Mouse (Mus musculus) layer of hippocampus, postnatal 14 days (tissue): Measurements from ENCODE around the gene Catsper2. TPM values are rescaled to one million over a fixed set of nuclear protein-coding genes. Genes with fewer than 3 reads are reported as not detected.

Experiments used
- DNase-seq, 2 experiments: peaks; one replicate each; pipeline ENCODE4 v3.0.0; 2021 to 2022; ENCODE audit warnings: low spot score in 2 of 2, mixed read lengths in 1 of 2
- long read RNA-seq, 2 experiments: library from polyadenylated mRNA; stranded (forward); transcript quantifications; one replicate each; pipeline ENCODE4 v2.0.0; 2021
- total RNA-seq, 2 experiments: library from RNA; stranded (reverse); gene quantifications; 2 replicates each; pipeline ENCODE4 v1.2.3; 2021

The Catsper2 gene
- 1 to 10 TPM; 4.1 to 4.6 TPM for total RNA-seq
- long read RNA-seq, experiment 1, partial matches to known transcripts: 0 of 4 reads
- long read RNA-seq, experiment 1, other reads (novel, unspliced or antisense): 4 of 4 reads
- long read RNA-seq, experiment 2, partial matches to known transcripts: 1 of 3 reads
- long read RNA-seq, experiment 2, other reads (novel, unspliced or antisense): 2 of 3 reads

- DNase-seq: peak; percentile 94 to 96
Measured at GRCm38 (mm10) chr2:121413387-121414042, at the start of gene Catsper2, which contains the start of gene Pdia3. TSS of gene Catsper2 (minus strand) at chr2:121413792. TSS of gene Pdia3 (plus strand) at chr2:121413775.

GRCm38 (mm10) chr2:121460071-121460470 lies 46.5 kb upstream of the Catsper2 start:
- DNase-seq: no peak

- DNase-seq: peak; percentile 83 to 84
Measured at GRCm38 (mm10) chr2:121456692-121457642, 43.4 kb upstream of the Catsper2 start, which contains the start of gene Serinc4. TSS of gene Serinc4 (minus strand) at chr2:121456781.

- DNase-seq: no peak
Measured at GRCm38 (mm10) chr2:121455534-121455933, 41.9 kb upstream of the Catsper2 start.

DNA sequence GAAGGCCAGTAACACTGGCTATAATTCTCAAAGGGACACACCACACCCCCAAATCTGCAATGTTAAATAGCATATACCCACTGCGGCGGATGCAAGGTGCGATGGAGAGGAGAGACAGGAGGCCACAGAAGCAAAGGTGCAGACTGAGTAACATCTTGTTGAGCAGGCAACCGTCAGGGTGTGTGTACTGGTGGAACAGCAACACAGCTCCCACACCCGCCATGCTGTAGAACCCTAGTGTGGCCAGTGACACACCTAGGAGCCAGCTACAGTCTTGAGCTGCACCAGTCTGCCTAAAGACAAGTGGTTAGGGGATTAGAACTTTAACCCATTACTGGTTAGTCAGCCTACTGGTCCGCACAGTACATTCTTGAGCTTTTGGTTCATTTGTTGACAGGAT lies 40.3 kb upstream of the Catsper2 start:
- DNase-seq: no peak

DNA sequence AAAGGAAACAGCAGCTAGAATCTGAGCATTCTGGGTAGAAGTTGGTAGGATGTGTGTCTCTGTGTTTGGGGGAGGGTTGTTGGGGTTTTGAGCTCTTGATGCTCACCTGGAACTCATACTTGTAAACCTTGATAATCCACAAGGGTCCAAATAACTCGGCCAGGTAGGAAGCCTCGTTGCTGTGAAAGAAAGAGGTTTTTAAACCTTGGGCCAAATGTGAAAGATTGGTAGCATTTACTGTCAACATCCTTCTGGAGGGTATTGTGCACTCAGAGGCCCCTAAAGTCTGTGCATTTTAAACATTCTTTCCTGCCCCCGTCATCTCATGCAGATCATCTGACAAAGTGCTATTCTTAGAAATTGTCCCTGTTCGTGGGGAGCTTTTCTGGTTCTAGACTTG lies 39.4 kb upstream of the Catsper2 start, which contains the start of gene Hypk:
Hypk (plus strand) TSS at position 301 of the 400 bp plus-strand sequence.
- no peak for DNase-seq

DNA sequence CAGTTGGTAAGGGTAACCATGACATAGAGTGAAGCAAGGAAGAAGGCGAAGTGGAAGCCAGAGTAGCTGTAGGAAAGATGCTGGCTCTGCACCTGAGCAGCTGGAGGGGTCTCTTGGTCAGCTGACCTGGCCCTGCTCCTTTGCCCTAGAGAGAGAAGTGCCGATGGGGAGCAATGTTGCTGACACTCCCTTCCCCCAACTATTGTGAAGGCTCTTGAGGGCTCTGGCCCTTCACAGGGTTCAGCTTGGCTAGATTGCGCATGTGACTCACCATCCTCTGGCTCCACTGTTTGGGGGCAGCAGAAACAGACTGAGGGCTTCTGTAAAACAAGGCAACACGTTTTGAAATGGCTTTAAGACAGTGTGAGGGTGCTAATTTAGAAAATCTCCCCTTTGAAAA lies 38.8 kb upstream of the Catsper2 start:
- DNase-seq: no peak

DNA sequence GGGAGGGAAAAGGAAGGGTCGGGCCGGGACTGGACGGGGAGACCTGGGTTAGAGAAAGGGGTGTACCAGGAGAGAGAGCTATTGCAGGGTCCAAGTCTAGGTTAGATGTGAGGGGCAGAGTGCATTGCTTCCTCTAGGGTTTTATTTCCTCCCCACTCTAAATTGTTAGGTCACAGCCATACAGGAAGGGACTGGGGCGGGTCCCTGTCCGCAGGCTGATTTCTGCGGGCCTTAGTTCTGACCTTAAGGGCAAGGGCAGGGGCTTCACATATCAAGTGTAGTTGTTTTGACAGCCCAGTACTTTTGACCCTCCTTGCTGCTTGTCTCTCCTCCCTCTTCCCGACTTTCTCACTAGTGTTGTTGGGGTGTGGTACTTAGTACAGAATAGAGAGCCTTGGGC lies 36.5 kb upstream of the Catsper2 start:
- DNase-seq: no peak

DNA sequence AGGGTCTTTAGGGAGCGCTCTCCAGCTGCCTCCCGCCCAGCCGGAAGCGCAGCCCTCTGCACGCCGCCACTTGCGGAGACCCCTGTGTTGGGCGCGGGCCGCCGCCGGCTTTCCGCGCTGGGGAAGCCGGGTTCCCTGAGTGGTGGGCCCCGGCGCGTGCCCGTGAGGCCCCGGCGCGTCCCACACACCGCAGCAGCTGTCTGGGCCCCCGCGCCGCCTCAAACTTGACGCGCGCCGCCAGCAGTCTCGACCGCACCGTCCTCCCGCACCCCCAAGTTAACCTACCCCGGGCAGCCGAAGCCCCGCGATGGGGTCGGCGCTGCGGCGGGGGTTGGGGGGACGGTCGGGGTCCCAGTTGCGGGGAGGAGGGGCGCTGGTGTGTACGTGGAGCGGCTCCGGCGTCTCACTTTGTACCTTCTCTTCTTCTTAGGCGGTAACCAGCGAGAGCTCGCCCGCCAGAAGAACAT lies 36.0 kb upstream of the Catsper2 start:
- DNase-seq: no peak

GRCm38 (mm10) chr2:121448739-121449535 lies 35.3 kb upstream of the Catsper2 start, which contains the start of gene Serf2:
TSS of gene Serf2 (plus strand) at chr2:121449195.
- DNase-seq: peak; percentile 97 to 99

- DNase-seq: peak in 1 of 2 experiments; percentile 49
Measured at GRCm38 (mm10) chr2:121448136-121448535, 34.5 kb upstream of the Catsper2 start.

- no peak for DNase-seq
Measured at GRCm38 (mm10) chr2:121447006-121447405, 33.4 kb upstream of the Catsper2 start.

GRCm38 (mm10) chr2:121446506-121446905 lies 32.9 kb upstream of the Catsper2 start:
- no peak for DNase-seq

GRCm38 (mm10) chr2:121445117-121445516 lies 31.5 kb upstream of the Catsper2 start:
- DNase-seq: no peak

DNA sequence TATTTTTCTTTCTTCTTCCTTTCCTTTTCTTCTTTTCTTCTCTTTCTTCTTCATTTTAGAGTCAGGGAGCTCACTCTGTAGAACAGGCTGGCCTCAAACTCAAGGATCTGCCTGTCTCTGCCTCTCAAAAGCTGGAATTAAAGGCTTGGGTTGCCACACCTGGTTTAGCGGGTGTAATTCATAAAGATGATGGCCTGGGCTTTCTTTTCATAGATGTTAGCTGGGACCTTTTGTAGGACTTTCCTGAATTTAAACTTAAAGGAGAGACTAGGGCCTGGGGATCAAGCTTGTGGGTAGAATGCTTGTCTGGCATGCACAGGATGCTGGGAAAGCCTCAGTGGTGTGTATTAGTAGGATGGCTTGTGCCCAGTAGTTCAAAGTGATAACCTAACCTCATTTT lies 30.6 kb upstream of the Catsper2 start, which contains the start of gene Ell3:
Ell3 (minus strand) TSS at position 101 of the 400 bp plus-strand sequence.
- DNase-seq: no peak

GRCm38 (mm10) chr2:121443068-121443349 lies 29.4 kb upstream of the Catsper2 start:
- DNase-seq: no peak

DNA sequence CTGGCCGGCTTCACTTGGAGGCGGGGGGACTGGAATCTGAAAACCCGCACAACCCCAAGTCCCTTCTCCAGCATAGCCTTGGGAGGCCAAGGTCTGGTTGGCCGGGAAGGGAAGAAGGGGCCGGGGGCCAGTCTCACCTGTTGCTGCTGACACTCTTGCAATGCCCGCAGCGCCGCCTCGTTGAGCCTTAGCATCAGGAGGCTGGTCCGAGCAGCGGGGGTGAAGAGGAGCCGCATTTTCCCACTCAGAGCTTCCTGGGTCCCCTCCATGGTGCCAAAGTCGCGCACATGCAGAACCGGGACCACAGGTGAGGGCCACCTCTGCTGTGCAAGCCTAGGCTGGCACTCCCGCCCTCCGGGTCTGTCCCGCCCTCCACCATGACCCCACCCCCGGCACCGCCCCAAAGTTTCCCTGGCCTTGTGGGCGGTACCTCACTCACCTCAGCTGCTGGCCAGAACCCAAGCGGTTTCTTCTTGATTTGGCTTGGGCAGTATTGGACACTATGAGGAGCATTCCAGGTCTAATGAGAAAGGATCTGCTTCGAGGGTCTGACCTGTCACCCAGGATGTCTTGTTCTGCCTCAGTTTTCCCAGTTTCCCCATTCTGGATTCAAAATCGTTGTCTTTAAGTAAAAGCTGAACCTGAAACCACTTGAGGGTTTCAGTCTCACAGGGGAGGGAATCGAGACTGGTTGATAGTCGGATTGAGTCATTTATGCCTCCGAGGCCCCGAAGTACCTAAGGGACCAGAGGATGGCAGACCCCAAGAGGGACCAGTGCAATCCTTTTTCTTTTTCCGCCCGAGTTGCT lies 28.9 kb upstream of the Catsper2 start:
- no peak for DNase-seq

DNA sequence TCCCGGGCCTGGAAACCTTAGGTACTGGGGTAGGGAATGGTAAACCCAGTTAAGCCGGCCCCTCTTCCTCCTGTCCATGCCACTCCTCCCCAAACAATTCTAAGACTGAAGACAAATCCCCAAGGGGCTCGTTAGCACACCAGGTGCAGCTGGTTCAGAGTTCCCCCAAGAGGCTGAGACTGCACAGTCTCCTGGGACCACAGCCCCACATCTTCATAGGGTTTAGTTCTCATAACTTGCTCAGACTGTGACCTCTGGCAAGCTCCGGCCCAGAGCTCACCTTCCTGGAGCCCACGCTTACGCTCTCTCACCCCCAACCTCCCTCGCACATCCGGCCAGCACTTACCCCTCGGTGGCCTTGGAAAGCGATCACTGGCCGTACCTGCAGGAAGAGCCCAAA lies 28.2 kb upstream of the Catsper2 start:
- DNase-seq: no peak

- DNase-seq: no peak
Measured at GRCm38 (mm10) chr2:121440834-121441605, 27.4 kb upstream of the Catsper2 start.
